Comparison of ENCODE assay signal across 11 mouse cellular contexts in genomic region chr10:19693629-19694028, GRCm38 (mm10). TPM values are rescaled to one million over a fixed set of nuclear protein-coding genes. Genes with fewer than 3 reads are reported as not detected.
DNase-seq lines count a peak whose midpoint lies in the region; ATAC-seq and TF ChIP-seq lines count a peak whose summit lies in the region.
"Had no signal": no experiment of that assay in that cellular context is flagged by ENCODE, and none has a peak within 500 bp of the region (broad histone marks: within the 10 kb centered on the region; RNA-seq: fewer than 3 reads in every experiment).

No protein-coding gene starts in this region.

- TF ChIP-seq CTCF in heart, postnatal 0 days (IDR thresholded peaks at IDR 0.05; ENCODE audit: low read depth): peak; percentile 37
- TF ChIP-seq CTCF in thymus, adult 2 months (IDR thresholded peaks at IDR 0.05; ENCODE audit: borderline replicate concordance, control insufficient read depth, extremely low read depth, insufficient read depth, low read length, poor library complexity): no peak

- H3K4me2 ChIP-seq in heart, postnatal 0 days (ENCODE audit: low read depth, low read length): no peak overlapping the region
- H3K4me2 ChIP-seq: hindbrain, embryonic 13.5 days had no signal

- DNase-seq in heart, postnatal 0 days (ENCODE audit: low spot score): no peak
- no peak for DNase-seq in heart, embryonic 10.5 days (ENCODE audit: low spot score)
- DNase-seq in thymus, postnatal 25 days: peak; percentile 44
- DNase-seq in thymus, adult 2 months: no peak
- DNase-seq in kidney, postnatal 4 days: peak; percentile 30 to 49
- DNase-seq in spleen, adult 18-20 months: no peak
- DNase-seq in urinary bladder, adult 2 months (ENCODE audit: low spot score): no peak
- DNase-seq in right cerebral cortex, postnatal 36 days (ENCODE audit: low spot score in 2 of 2): no peak

- no peak overlapping the region for H3K27ac ChIP-seq in heart, postnatal 0 days (ENCODE audit: low read depth)
- no peak overlapping the region for H3K27ac ChIP-seq in heart, embryonic 10.5 days
- H3K27ac ChIP-seq in thymus, adult 2 months (ENCODE audit: control insufficient read depth, insufficient read depth, low read length): no peak overlapping the region
- H3K27ac ChIP-seq: hindbrain, embryonic 13.5 days; limb, embryonic 10.5 days had no signal

- H3K36me3 ChIP-seq in heart, postnatal 0 days (replicated peaks; ENCODE audit: control insufficient read depth, insufficient read depth, low read length): no peaks in the 10 kb centered on the region
- H3K36me3 ChIP-seq in heart, embryonic 10.5 days: no peaks in the 10 kb centered on the region
- no peaks in the 10 kb centered on the region for H3K36me3 ChIP-seq in thymus, adult 2 months (ENCODE audit: control insufficient read depth, insufficient read depth, low read length)
- H3K36me3 ChIP-seq: hindbrain, embryonic 13.5 days; limb, embryonic 10.5 days had no signal

- ATAC-seq in heart, postnatal 0 days (ENCODE audit: insufficient read depth, low read depth): no peak

- 61% methylated on average over 2 of the region's 2 CpGs for WGBS in heart, postnatal 0 days
- WGBS in heart, embryonic 10.5 days: 69% methylated on average over 2 of the region's 2 CpGs
- 92% methylated on average over 2 of the region's 2 CpGs for whole genome bisulfite sequencing in thymus, adult 2 months

- no peaks in the 10 kb centered on the region for H3K9me3 ChIP-seq in heart, postnatal 0 days (replicated peaks; ENCODE audit: control insufficient read depth, low read length)
- no peaks in the 10 kb centered on the region for H3K9me3 ChIP-seq in heart, embryonic 10.5 days
- H3K9me3 ChIP-seq: hindbrain, embryonic 13.5 days; limb, embryonic 10.5 days had no signal

- TF ChIP-seq POLR2A in thymus, adult 2 months (IDR thresholded peaks at IDR 0.05; ENCODE audit: control insufficient read depth, extremely low read depth, insufficient read depth, low read length, poor library complexity): no peak

- no peaks in the 10 kb centered on the region for H3K27me3 ChIP-seq in heart, postnatal 0 days (ENCODE audit: control insufficient read depth, insufficient read depth, low read length)
- no peaks in the 10 kb centered on the region for H3K27me3 ChIP-seq in heart, embryonic 10.5 days (ENCODE audit: insufficient read depth, poor library complexity, severe bottlenecking)
- H3K27me3 ChIP-seq in thymus, adult 2 months (ENCODE audit: control insufficient read depth, insufficient read depth, low read length): no peaks in the 10 kb centered on the region

- no peak for TF ChIP-seq EP300 in heart, postnatal 0 days (IDR thresholded peaks at IDR 0.05; ENCODE audit: low read depth)

- no peaks in the 10 kb centered on the region for H3K4me1 ChIP-seq in heart, postnatal 0 days (ENCODE audit: control insufficient read depth, insufficient read depth)
- H3K4me1 ChIP-seq in heart, embryonic 10.5 days: peaks cover 16% of the 10 kb centered on the region
- peaks cover 18% of the 10 kb centered on the region for H3K4me1 ChIP-seq in thymus, adult 2 months (replicated peaks; ENCODE audit: control insufficient read depth, insufficient read depth, low read length)
- H3K4me1 ChIP-seq: hindbrain, embryonic 13.5 days; limb, embryonic 10.5 days had no signal

- H3K9ac ChIP-seq in heart, postnatal 0 days (replicated peaks; ENCODE audit: low read depth, low read length): no peak overlapping the region
- H3K9ac ChIP-seq: hindbrain, embryonic 13.5 days had no signal

- H3K4me3 ChIP-seq in heart, postnatal 0 days (ENCODE audit: low read depth, low read length): no peak overlapping the region
- H3K4me3 ChIP-seq in heart, embryonic 10.5 days: no peak overlapping the region
- no peak overlapping the region for H3K4me3 ChIP-seq in thymus, adult 2 months (ENCODE audit: control insufficient read depth, insufficient read depth, low read length)
- H3K4me3 ChIP-seq: hindbrain, embryonic 13.5 days; limb, embryonic 10.5 days had no signal

RNA-seq across cellular contexts. Expression of gene Il20ra, which starts 18.7 kb away (rescaled TPM):
- total RNA-seq in heart, postnatal 0 days (2014; rRNA removed; ENCODE audit: low replicate concordance): not detected in 2 replicates
- polyA plus RNA-seq in heart, postnatal 0 days (2015; fragmentation: Nextera tagmentation; extraction: Ambion mirVana): not detected in 2 replicates
- 0.20 and 0.26 TPM in 2 replicates for polyA plus RNA-seq in heart, embryonic 10.5 days (2016; fragmentation: Nextera tagmentation; extraction: Ambion mirVana)
- polyA plus RNA-seq in thymus, adult 2 months (2012; rRNA removed): 0.09 and 0.11 TPM in 2 replicates
- 0.14 and 0.18 TPM in 2 replicates for polyA plus RNA-seq in urinary bladder, adult 2 months (2012; rRNA removed)
- polyA plus RNA-seq: spleen, adult 2 months had no signal

Comparison
In these comparisons a context has a peak if more than half of its experiments do, and no peak if none do; other contexts are left out.
1. DNase-seq: peak in thymus, postnatal 25 days (single experiment) and kidney, postnatal 4 days (2 of 2); none in heart, postnatal 0 days (single experiment), heart, embryonic 10.5 days (single experiment), thymus, adult 2 months (single experiment), spleen, adult 18-20 months (0 of 2), urinary bladder, adult 2 months (single experiment) and right cerebral cortex, postnatal 36 days (0 of 2).